Mouse (Mus musculus): ENCODE data around the gene Rab3c.

Gene Rab3c

DNA sequence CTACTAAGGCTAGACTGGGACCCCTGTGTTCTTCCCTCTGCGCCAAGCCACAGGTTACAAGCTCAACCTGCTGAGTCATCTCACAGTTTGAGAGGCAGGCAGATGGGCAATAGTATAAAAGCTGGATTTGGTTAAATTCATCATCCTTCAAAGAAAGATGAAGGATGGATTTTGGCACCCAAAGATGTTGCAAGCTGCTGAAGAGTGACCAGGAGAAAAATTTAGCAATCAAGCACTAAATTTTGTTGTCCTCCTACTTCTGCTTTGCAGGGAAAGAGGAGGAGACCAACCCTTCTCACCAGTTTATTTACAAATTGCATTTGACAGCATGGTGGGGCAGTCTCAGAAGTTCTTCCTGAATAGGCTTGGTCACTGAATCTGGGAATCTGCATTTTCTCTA, 90.8 kb downstream of the Rab3c start:
- no peak for DNase-seq (ENCODE audit: low read depth, low spot score)

GRCm38 (mm10) chr13:110184963-110185685, 95.7 kb downstream of the Rab3c start:
- DNase-seq (ENCODE audit: low read depth, low spot score): no peak

- DNase-seq (ENCODE audit: low read depth, low spot score): no peak
Observed at GRCm38 (mm10) chr13:110175651-110176050, 105.1 kb downstream of the Rab3c start.

GRCm38 (mm10) chr13:110169669-110170068, 111.1 kb downstream of the Rab3c start:
- no peak for DNase-seq (ENCODE audit: low read depth, low spot score)

- no peak for DNase-seq (ENCODE audit: low read depth, low spot score)
Observed at GRCm38 (mm10) chr13:110169152-110169551, 111.6 kb downstream of the Rab3c start.

DNA sequence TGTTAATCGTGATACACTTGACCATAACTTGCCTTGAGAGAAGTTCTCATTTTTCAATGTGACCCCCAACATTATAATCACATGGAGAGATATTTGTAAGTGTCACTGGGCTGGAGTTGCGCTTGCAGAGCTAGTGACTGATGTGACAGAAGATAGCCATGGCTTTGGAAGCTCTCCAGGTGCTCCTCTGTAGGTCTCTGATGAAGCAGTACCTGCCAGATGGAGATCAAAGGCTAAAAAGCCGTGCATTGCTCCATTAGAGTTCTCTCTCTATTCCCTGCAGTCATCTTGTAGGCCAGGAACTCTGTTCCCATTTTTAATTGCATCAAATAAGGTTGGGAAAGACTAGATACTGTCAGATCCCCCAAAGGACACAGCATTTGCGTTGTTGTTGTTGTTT, 112.2 kb downstream of the Rab3c start:
- DNase-seq (ENCODE audit: low read depth, low spot score): no peak

DNA sequence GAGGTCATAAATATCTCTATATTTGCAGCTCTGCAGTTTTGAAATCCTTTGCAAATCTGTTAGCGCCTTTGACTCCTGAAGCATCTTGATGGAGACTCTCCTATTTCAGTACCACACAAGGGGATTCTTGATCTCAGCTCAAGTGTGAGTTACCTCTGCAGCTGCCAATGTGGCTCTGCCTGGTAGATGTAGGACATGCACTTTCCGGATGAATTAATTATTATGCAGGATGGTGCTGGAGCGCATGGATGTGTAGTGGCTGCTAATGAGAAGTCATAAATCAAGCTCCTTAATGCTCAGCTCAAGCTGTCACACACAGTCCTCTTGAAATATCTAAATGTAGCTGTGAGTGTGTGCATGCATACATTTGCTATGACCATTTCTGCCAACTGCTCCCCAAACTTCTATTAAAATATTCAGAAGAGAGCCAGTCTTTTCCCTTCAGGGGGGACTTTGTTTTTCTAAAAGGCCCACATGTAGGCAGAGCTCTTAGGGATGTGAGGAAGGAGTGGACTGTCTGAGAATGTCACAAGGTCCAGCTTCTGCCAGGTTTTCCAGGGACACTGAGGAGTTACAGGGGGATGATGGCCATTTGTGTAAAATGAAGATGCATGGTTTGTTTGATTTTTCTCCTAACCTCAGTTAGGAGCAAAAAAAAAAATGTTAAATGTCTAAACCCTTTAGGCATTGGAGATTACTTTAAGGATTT, 114.0 kb downstream of the Rab3c start:
- no peak for DNase-seq (ENCODE audit: low read depth, low spot score)

DNA sequence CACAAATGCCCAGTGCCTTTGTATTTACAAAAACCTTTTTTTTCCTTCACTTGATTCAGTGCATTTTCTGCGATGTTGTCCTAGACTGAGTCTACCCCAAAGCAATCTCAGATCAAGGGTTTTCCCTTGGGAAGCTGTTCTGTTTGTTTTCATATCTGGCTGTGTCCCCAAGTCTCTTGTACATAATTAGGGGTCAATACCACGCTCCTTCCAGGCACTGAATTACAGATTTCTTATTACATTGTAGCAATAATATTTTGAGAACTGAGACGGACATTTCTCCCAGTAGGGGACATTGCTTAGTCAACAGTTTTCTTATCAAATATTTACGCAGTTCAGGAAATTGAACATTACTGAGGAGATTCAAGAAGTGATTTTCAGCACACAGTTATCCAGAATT, 120.8 kb downstream of the Rab3c start:
- no peak for DNase-seq (ENCODE audit: low read depth, low spot score)

DNA sequence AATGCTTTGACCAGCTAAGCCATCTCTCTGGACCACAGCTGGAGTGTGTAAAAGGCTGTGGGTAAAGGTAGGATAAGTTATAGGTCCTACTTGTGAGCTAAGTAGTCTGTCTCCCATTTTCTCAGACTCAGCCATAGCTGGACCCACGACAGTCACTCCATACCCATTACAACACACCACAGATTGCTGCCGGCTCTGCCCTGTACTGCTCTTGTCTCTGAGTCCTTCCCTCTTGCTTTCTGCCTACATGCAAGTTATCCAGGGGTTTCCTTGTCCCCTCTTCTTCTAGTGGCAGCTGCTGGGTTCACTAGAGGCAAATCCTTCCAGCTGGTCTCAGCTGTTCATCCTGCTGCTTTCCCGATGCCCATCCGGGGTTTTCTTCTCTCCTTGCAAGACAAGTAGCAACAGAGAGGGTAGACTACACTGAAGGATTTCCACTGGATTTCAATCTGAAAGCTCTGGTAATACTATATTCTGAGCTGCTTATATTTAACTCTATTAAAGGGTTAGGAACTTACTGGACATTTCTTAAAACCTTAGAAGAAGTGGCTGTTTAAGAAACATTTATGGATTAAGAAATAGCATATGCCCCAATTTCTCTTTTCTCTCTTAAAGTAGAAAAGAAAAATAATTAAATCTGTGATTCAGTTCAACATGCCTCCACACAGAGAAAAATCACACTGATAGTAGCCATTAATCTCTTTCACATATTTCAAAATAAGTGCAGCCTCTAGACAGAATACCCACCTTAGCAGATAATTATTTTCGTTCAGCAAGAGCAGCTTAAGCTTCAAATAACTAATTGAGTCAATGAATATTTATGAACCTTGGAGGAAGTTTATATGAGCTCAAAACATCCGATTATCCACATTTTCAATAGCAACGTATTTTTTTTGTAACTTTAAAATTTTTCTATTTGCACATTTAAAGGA, 121.9 kb downstream of the Rab3c start:
- no peak for DNase-seq (ENCODE audit: low read depth, low spot score)

GRCm38 (mm10) chr13:110145545-110145944, 135.3 kb downstream of the Rab3c start:
- no peak for DNase-seq (ENCODE audit: low read depth, low spot score)

GRCm38 (mm10) chr13:110145019-110145418, 135.8 kb downstream of the Rab3c start:
- no peak for DNase-seq (ENCODE audit: low read depth, low spot score)

GRCm38 (mm10) chr13:110139339-110139738, 141.5 kb downstream of the Rab3c start:
- DNase-seq (ENCODE audit: low read depth, low spot score): no peak

DNA sequence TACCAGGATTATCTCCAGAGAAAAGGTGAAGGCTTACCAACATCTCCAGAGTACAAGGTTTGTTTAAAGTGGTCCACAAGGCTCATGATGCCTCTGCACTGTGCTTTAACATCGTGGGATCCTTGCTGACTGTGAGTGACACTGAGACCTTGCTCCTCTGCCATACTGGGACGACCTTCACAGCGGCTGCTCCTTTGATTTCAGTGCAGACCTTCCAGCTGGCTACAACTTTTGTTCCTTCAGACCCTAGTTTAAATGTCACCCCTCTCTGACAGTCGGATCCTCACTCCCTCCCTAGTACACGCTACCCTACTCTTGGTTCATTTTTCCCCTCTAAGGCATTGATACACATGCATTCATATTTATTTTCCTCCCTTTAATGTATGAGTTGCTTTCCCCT, 142.2 kb downstream of the Rab3c start:
- DNase-seq (ENCODE audit: low read depth, low spot score): no peak

GRCm38 (mm10) chr13:110127613-110128258, 153.1 kb downstream of the Rab3c start:
- DNase-seq (ENCODE audit: low read depth, low spot score): no peak

DNA sequence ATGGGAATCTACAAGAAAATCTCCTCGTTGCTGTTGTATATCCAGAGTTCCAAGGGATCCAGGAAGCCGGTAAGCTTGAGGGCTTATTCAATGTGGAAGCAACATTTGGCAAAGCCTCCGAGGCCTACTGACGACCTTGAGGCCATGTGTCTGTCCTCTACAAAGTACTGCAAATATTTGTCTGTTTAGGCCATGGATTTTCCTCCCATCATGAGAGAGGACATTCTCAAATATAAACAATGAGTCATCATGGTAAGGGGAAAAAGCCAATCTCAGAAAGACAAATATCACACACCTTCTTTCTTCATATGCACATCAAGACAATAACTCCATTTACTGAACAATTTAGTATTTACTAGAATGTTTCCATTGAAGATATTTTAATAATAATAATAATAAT, 158.0 kb downstream of the Rab3c start:
- DNase-seq (ENCODE audit: low read depth, low spot score): no peak

DNA sequence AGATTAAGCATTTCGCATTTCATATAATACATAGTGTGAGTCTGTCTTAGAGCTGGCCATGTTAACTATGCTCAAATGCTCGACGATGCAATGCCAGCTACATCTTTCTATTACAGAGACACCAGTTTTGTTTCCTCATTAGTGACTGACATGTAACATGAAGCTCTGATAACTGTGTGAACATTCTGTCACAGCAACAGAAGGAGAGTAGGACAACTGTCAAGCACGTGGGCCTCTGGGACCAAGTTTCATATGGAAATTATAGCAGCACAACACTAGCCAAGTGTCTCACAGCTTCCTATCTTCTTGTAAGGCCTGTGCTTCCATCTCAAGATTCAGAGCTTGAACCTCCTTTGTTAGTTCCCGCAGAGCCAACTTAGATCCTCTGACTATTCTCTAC, 163.9 kb downstream of the Rab3c start:
- DNase-seq (ENCODE audit: low read depth, low spot score): no peak

- no peak for DNase-seq (ENCODE audit: low read depth, low spot score)
Observed at GRCm38 (mm10) chr13:110116316-110116715, 164.5 kb downstream of the Rab3c start.

DNA sequence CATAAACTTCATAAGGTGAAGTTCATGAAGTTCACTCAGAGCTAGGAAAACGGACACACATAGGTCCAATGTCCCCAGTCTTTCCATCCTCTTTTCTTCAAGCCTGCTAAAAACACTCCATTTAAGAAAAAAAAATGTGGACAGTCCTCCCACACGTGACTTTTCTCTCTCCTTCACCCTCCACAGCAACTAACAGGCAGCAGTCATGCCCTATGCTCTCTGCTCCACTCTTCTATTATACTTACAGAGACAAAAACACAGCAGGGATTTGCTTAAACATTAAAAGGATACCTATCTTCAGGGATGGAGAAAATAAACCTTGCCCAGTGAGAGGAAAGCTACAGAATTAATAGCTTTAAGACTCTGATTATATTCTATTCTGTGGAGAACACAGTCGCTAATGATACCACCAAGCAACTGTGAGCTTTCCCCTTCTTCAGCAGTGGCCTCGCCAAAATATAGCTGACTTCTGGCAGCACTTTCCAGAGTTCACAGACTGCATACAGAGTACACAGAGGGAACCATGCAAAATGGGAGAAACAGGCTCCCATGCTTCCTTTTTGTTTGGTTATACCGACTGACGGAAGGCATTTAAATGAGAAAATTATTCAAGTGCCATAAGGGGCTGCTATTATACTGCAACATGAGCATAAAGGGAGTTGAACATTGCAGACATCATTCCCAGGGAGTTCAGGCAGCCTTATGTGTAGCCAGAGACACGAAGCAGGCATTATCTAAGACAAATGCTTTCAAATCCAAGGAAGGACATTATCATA, 165.7 kb downstream of the Rab3c start:
- DNase-seq (ENCODE audit: low read depth, low spot score): no peak

GRCm38 (mm10) chr13:110113711-110114110, 167.1 kb downstream of the Rab3c start:
- no peak for DNase-seq (ENCODE audit: low read depth, low spot score)

GRCm38 (mm10) chr13:110097424-110098050, 183.3 kb downstream of the Rab3c start:
- no peak for DNase-seq (ENCODE audit: low read depth, low spot score)
